Mouse (Mus musculus) heart, adult 10 weeks (tissue): ENCODE data around the gene Olfr146. TPM values are rescaled to one million over a fixed set of nuclear protein-coding genes. Genes with fewer than 3 reads are reported as not detected.

Source experiments
- polyA plus RNA-seq: library from polyadenylated mRNA; stranded (reverse); fragments of 350-450 nt; fragmentation: Illumina TruSeq; extraction: RNeasy Lipid Tissue Mini Kit (QIAGEN cat#74804); gene quantifications from one replicate; pipeline ENCODE4 v1.2.3, GENCODE M21; 2014; ENCODE audit warnings: low read depth, low replicate concordance

Gene Olfr146
- not detected for polyA plus RNA-seq

GRCm38 (mm10) chr9:39023277-39023676 lies at the start of gene Olfr146:
Gene Olfr146, minus strand, starts transcription at chr9:39023377.

GRCm38 (mm10) chr9:39064851-39065250 lies 41.7 kb upstream of the Olfr146 start, which contains the start of gene Olfr937:
Gene Olfr937, minus strand, starts transcription at chr9:39064951.

GRCm38 (mm10) chr9:38999583-38999982 lies 23.6 kb downstream of the Olfr146 start, which contains the start of gene Olfr935:
Gene Olfr935, minus strand, starts transcription at chr9:38999683.

GRCm38 (mm10) chr9:38988215-38988614 lies 35.0 kb downstream of the Olfr146 start, which contains the start of gene Olfr934:
Gene Olfr934, minus strand, starts transcription at chr9:38988315.

GRCm38 (mm10) chr9:38972013-38972412 lies 51.2 kb downstream of the Olfr146 start, which contains the start of gene Olfr933:
Gene Olfr933, plus strand, starts transcription at chr9:38972313.

Other genes starting within 250 kb of the Olfr146 start
- gene Olfr922, start 208.8 kb downstream of the Olfr146 start, polyA plus RNA-seq: not detected
- gene Olfr923, start 196.8 kb downstream of the Olfr146 start, polyA plus RNA-seq: not detected
- not detected for gene Olfr924, start 178.9 kb downstream of the Olfr146 start, polyA plus RNA-seq
- gene Olfr26, start 168.3 kb downstream of the Olfr146 start, polyA plus RNA-seq: not detected
- not detected for gene Olfr926, start 146.3 kb downstream of the Olfr146 start, polyA plus RNA-seq
- not detected for gene Olfr930, start 93.6 kb downstream of the Olfr146 start, polyA plus RNA-seq
- gene Olfr933, start 51.1 kb downstream of the Olfr146 start, polyA plus RNA-seq: not detected
- not detected for gene Olfr934, start 35.1 kb downstream of the Olfr146 start, polyA plus RNA-seq
- gene Olfr935, start 23.7 kb downstream of the Olfr146 start, polyA plus RNA-seq: not detected
- gene Olfr937, start 41.6 kb upstream of the Olfr146 start, polyA plus RNA-seq: not detected
- not detected for gene Olfr938, start 55.5 kb upstream of the Olfr146 start, polyA plus RNA-seq
- gene Olfr27, start 104.8 kb upstream of the Olfr146 start, polyA plus RNA-seq: not detected
- not detected for gene Olfr943, start 142.9 kb upstream of the Olfr146 start, polyA plus RNA-seq
- gene Olfr944, start 178.5 kb upstream of the Olfr146 start, polyA plus RNA-seq: not detected
- gene Olfr1537, start 226.6 kb upstream of the Olfr146 start, polyA plus RNA-seq: not detected